Mouse (Mus musculus) midbrain, embryonic 11.5 days (tissue): ENCODE results near the gene Khdrbs1. TPM values are rescaled to one million over a fixed set of nuclear protein-coding genes. Genes with fewer than 3 reads are reported as not detected.
"Not testable (repeated sequence)": the region's sequence is repeated elsewhere in the genome, so short reads cannot be mapped to it uniquely, and the experiment has no call there.

ENCODE experiments used
- ATAC-seq: fragments of 200-750 bp; cut with Nextera tagmentation; 2 replicates; pipeline ENCODE4 v1.8.0; 2017; ENCODE audit warnings: moderate TSS enrichment, moderate library complexity; ENCODE audit not compliant: low FRiP score
- DNase-seq: peaks from one replicate; pipeline ENCODE4 v3.0.0; 2015; ENCODE audit warnings: low spot score; ENCODE audit errors: missing footprints
- H3K27ac ChIP-seq: fragments of 300-500 bp; sonication (generic); 2 replicates; pipeline ENCODE4 v1.5.1; 2014; ENCODE audit warnings: low read depth, low read length
- H3K27me3 ChIP-seq: fragments of 300-500 bp; sonication (generic); 2 replicates; pipeline ENCODE4 v1.6.1; 2014; ENCODE audit warnings: mild to moderate bottlenecking, low read length, moderate library complexity, mixed read lengths; ENCODE audit not compliant: control insufficient read depth, insufficient read depth
- H3K36me3 ChIP-seq: fragments of 300-500 bp; sonication (generic); 2 replicates; pipeline ENCODE4 v1.6.1; 2014; ENCODE audit warnings: mild to moderate bottlenecking, low read length, moderate library complexity, mixed read lengths; ENCODE audit not compliant: control insufficient read depth, insufficient read depth
- H3K4me1 ChIP-seq: fragments of 300-500 bp; sonication (generic); 2 replicates; pipeline ENCODE4 v1.6.1; 2014; ENCODE audit warnings: low read length; ENCODE audit not compliant: control insufficient read depth, insufficient read depth
- H3K4me2 ChIP-seq: fragments of 300-500 bp; sonication (generic); 2 replicates; pipeline ENCODE4 v1.6.1; 2014; ENCODE audit warnings: mild to moderate bottlenecking, moderate library complexity
- H3K4me3 ChIP-seq: fragments of 300-500 bp; sonication (generic); 2 replicates; pipeline ENCODE4 v1.5.1; 2014; ENCODE audit warnings: low read depth, low read length
- H3K9ac ChIP-seq: fragments of 300-500 bp; sonication (generic); 2 replicates; pipeline ENCODE4 v1.6.1; 2014; ENCODE audit warnings: low read length
- H3K9me3 ChIP-seq: fragments of 300-500 bp; sonication (generic); 2 replicates; pipeline ENCODE4 v1.6.1; 2016; ENCODE audit warnings: low read length; ENCODE audit not compliant: control insufficient read depth
- WGBS: fragments of 180-500 bp; shearing (Covaris S2); extraction: QIAGEN DNeasy Blood & Tissue Kit; methylation state at CpG from one replicate; pipeline ENCODE4 v1.1.7; 2014; 5-methylcytosine and 5-hydroxymethylcytosine counted together
- polyA plus RNA-seq: library from polyadenylated mRNA; unstranded; fragments of >200 nt; fragmentation: Nextera tagmentation; extraction: Ambion mirVana; gene quantifications from 2 replicates; pipeline ENCODE4 v1.2.1, GENCODE M21; 2014

The Khdrbs1 gene
- polyA plus RNA-seq, 1 experiment from 2014 or later: 189 TPM

DNA sequence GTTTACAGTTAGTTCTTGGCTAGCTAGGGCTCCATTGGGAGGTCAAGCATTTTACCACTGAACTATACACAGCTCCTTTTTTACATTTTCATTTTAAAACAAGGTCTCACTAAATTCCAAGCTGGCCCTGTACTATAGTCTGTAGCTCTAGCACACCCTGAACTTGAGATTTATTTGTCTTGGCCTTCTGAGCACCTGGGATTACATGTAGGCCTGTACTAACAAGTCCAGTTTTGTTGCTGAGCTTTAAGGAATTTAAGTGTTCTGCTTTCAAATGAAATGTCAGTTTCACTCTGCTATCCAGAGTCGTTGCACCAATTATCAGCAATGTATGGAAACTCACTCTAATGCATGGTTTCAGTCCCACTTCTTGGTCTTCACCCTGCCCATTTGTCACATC is 5.9 kb downstream of the Khdrbs1 start:
- no peaks in the 10 kb centered on the region for H3K36me3 ChIP-seq
- H3K9me3 ChIP-seq: no peaks in the 10 kb centered on the region
- H3K9ac ChIP-seq: no peak overlapping the region
- H3K27me3 ChIP-seq: no peaks in the 10 kb centered on the region
- 96% methylated on average over 1 of the region's 1 CpGs for whole genome bisulfite sequencing
- no peak for DNase-seq
- ATAC-seq: no peak
- H3K4me1 ChIP-seq: peaks cover 10% of the 10 kb centered on the region
- H3K27ac ChIP-seq: no peak overlapping the region
- no peak overlapping the region for H3K4me2 ChIP-seq
- H3K4me3 ChIP-seq: no peak overlapping the region

GRCm38 (mm10) chr4:129735485-129735884 is 6.6 kb downstream of the Khdrbs1 start:
- WGBS: 86% methylated on average over 4 of the region's 4 CpGs
- H3K4me1 ChIP-seq, H3K36me3 ChIP-seq, H3K27me3 ChIP-seq, H3K9ac ChIP-seq, H3K9me3 ChIP-seq, DNase-seq, H3K4me3 ChIP-seq, ATAC-seq, H3K4me2 ChIP-seq, H3K27ac ChIP-seq: not testable (repeated sequence)

GRCm38 (mm10) chr4:129731423-129731822 is 10.7 kb downstream of the Khdrbs1 start:
- H3K9ac ChIP-seq: no peak overlapping the region
- H3K36me3 ChIP-seq: peaks cover 11% of the 10 kb centered on the region; the same call in 1 of the 2 replicates
- DNase-seq (peak; percentile 64), ATAC-seq (no peak)
- no peak overlapping the region for H3K27ac ChIP-seq
- H3K9me3 ChIP-seq: no peaks in the 10 kb centered on the region
- WGBS: 92% methylated on average over 5 of the region's 5 CpGs
- no peaks in the 10 kb centered on the region for H3K27me3 ChIP-seq
- no peaks in the 10 kb centered on the region for H3K4me1 ChIP-seq
- H3K4me2 ChIP-seq: no peak overlapping the region
- no peak overlapping the region for H3K4me3 ChIP-seq

GRCm38 (mm10) chr4:129716310-129716709 is 25.8 kb downstream of the Khdrbs1 start:
- WGBS: 94% methylated on average over 9 of the region's 9 CpGs
- Histone ChIP-seq H3K4me2 (no peak overlapping the region), H3K4me1 (no peaks in the 10 kb centered on the region), H3K4me3 (no peak overlapping the region), H3K27ac (no peak overlapping the region), H3K9me3 (no peaks in the 10 kb centered on the region), H3K36me3 (peaks cover 24% of the 10 kb centered on the region), H3K27me3 (no peaks in the 10 kb centered on the region), H3K9ac (no peak overlapping the region)
- DNase-seq: no peak
- no peak for ATAC-seq

DNA sequence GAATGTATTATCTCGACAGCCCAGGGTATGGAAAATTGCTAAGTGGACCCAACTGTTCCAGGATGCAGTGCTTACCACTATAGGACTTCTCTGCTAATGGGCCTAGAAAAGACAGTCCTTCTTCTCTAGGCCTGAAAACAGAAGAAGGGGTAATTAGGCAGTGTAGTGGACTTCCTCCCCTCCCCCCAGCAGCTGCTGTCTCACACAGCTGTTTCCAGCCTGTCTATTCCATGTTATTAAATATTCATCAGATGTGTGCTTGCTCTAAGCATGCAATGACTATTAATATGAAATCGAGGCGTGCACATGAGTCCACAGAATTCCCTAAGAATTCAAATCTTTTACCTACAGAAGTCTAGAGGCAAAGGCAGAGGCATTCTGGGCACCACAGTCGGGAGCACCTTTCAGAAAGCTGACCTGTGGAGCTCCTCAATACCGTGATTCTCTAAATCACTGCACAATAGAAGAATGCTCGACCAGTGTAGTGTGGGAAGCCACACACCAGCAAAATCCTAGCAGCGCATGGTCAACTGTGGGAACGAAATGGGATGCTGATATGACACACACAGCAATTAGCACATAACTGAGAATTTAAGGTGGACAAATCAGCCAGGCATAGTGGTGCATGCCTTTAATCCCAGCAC is 32.5 kb downstream of the Khdrbs1 start:
- peak overlapping the region; percentile 62; the same call in 1 of the 2 replicates for H3K27ac ChIP-seq
- H3K9ac ChIP-seq: no peak overlapping the region
- H3K4me2 ChIP-seq: no peak overlapping the region
- H3K9me3 ChIP-seq: no peaks in the 10 kb centered on the region
- H3K27me3 ChIP-seq: no peaks in the 10 kb centered on the region
- H3K4me1 ChIP-seq: no peaks in the 10 kb centered on the region
- no peak overlapping the region for H3K4me3 ChIP-seq
- WGBS: 81% methylated on average over 8 of the region's 8 CpGs
- no peak for DNase-seq
- ATAC-seq: no peak
- peaks cover 10% of the 10 kb centered on the region for H3K36me3 ChIP-seq

DNA sequence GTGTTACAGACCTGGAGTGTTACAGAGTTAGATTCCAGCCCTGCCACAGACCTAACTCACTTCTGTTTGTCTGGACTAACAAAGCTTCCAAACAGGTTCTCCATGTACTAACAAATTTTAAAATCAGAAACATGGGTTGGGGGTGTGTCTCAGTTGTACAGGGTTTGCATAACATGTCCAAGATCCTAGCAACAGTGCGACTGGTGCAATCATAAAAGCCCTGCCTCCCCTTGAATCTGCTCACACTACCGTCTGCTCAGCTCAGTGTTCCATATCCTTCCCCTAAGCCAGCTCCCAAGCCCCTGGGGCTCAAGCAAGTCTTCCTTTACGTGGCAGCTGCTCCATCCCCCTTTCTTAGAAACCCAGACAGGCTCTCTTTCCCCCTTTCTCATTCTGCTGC is 35.4 kb downstream of the Khdrbs1 start:
- DNase-seq (no peak), ATAC-seq (no peak)
- Histone ChIP-seq H3K36me3 (peaks cover 14% of the 10 kb centered on the region), H3K27me3 (no peaks in the 10 kb centered on the region), H3K9ac (no peak overlapping the region), H3K4me3 (no peak overlapping the region), H3K4me2 (no peak overlapping the region), H3K27ac (no peak overlapping the region), H3K9me3 (no peaks in the 10 kb centered on the region), H3K4me1 (peaks cover 15% of the 10 kb centered on the region)
- 62% methylated on average over 3 of the region's 3 CpGs for WGBS

DNA sequence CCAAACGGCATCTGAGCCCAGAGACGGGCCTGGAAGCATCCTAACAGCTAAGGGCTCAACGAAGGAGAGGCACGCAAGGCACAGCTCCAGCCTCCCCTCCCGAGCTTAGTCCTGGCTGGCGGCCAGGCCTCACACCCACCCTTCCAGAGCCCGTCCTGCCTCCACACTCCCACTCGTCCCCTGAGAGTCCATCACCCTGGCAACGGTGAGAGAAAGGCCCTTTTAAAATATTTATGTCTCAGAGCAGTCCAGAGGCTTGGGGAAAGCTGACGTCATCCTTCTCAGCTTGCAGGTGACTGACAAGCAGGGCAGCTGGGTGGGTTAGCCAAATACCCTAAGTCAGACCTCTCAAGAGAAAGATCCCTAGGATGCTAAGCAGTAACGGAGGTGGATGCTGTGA is 39.6 kb downstream of the Khdrbs1 start:
- Histone ChIP-seq H3K9ac (peak overlapping the region; percentile 14; the same call in 1 of the 2 replicates), H3K4me2 (no peak overlapping the region), H3K4me3 (no peak overlapping the region), H3K9me3 (no peaks in the 10 kb centered on the region), H3K27ac (peak overlapping the region; percentile 73), H3K27me3 (no peaks in the 10 kb centered on the region), H3K4me1 (peaks cover 17% of the 10 kb centered on the region), H3K36me3 (peaks cover 11% of the 10 kb centered on the region)
- DNase-seq (peak; percentile 89), ATAC-seq (peak; percentile 87)
- 34% methylated on average over 11 of the region's 11 CpGs for WGBS

GRCm38 (mm10) chr4:129701503-129702377 is 40.4 kb downstream of the Khdrbs1 start:
- no peaks in the 10 kb centered on the region for H3K9me3 ChIP-seq
- peaks cover 10% of the 10 kb centered on the region for H3K36me3 ChIP-seq
- H3K27me3 ChIP-seq: no peaks in the 10 kb centered on the region
- ATAC-seq: 0 out of 2 replicates have a peak, but pooled peaks have one; percentile 4
- peak; percentile 99 for DNase-seq
- H3K9ac ChIP-seq: peak overlapping the region; percentile 14; the same call in 1 of the 2 replicates
- H3K27ac ChIP-seq: peak overlapping the region; percentile 67
- 61% methylated on average over 17 of the region's 17 CpGs for WGBS
- peaks cover 19% of the 10 kb centered on the region for H3K4me1 ChIP-seq
- no peak overlapping the region for H3K4me3 ChIP-seq
- no peak overlapping the region for H3K4me2 ChIP-seq

- not testable (repeated sequence) for DNase-seq, H3K9ac ChIP-seq, ATAC-seq, H3K4me2 ChIP-seq, H3K9me3 ChIP-seq, H3K27me3 ChIP-seq, H3K27ac ChIP-seq, H3K36me3 ChIP-seq, H3K4me3 ChIP-seq
- H3K4me1 ChIP-seq: peaks cover 21% of the 10 kb centered on the region
- WGBS: 92% methylated on average over 6 of the region's 6 CpGs
Observed at GRCm38 (mm10) chr4:129700661-129701060, 41.4 kb downstream of the Khdrbs1 start.
